Mouse (Mus musculus) heart, embryonic 11.5 days (tissue): Measurements from ENCODE around the gene Hyls1. TPM values are rescaled to one million over a fixed set of nuclear protein-coding genes. Genes with fewer than 3 reads are reported as not detected.

ENCODE experiments used
- ATAC-seq: fragments of 200-750 bp; cut with Nextera tagmentation; replicated peaks from 2 replicates; pipeline ENCODE4 v1.8.0; 2017; ENCODE audit warnings: moderate library complexity; ENCODE audit not compliant: insufficient number of reproducible peaks, low FRiP score, low TSS enrichment
- H3K27ac ChIP-seq: fragments of 300-500 bp; sonication (generic); 2 replicates; pipeline ENCODE4 v1.5.1; 2014; ENCODE audit warnings: mild to moderate bottlenecking, low read depth, low read length
- H3K27me3 ChIP-seq: fragments of 300-500 bp; sonication (generic); 2 replicates; pipeline ENCODE4 v1.6.1; 2014; ENCODE audit warnings: mild to moderate bottlenecking, low read length, mixed read lengths; ENCODE audit not compliant: control insufficient read depth, insufficient read depth
- H3K36me3 ChIP-seq: fragments of 300-500 bp; sonication (generic); 2 replicates; pipeline ENCODE4 v1.6.1; 2014; ENCODE audit warnings: mild to moderate bottlenecking, low read length, moderate library complexity, mixed read lengths; ENCODE audit not compliant: control insufficient read depth, insufficient read depth
- H3K4me1 ChIP-seq: fragments of 300-500 bp; sonication (generic); 2 replicates; pipeline ENCODE4 v1.6.1; 2014; ENCODE audit warnings: low read length; ENCODE audit not compliant: control insufficient read depth, insufficient read depth
- H3K4me2 ChIP-seq: fragments of 300-500 bp; sonication (generic); 2 replicates; pipeline ENCODE4 v1.6.1; 2014; ENCODE audit warnings: mild to moderate bottlenecking, moderate library complexity
- H3K4me3 ChIP-seq: fragments of 300-500 bp; sonication (generic); 2 replicates; pipeline ENCODE4 v1.5.1; 2014; ENCODE audit warnings: low read depth, low read length
- H3K9ac ChIP-seq: fragments of 300-500 bp; sonication (generic); 2 replicates; pipeline ENCODE4 v1.6.1; 2014; ENCODE audit warnings: mild to moderate bottlenecking, low read depth, low read length, moderate library complexity
- H3K9me3 ChIP-seq: fragments of 300-500 bp; sonication (generic); replicated peaks from 2 replicates; pipeline ENCODE4 v1.6.1; 2016; ENCODE audit warnings: low read length; ENCODE audit not compliant: control insufficient read depth
- WGBS: fragments of 180-500 bp; shearing (Covaris S2); extraction: QIAGEN DNeasy Blood & Tissue Kit; methylation state at CpG from one replicate; pipeline ENCODE4 v1.1.7; 2014; ENCODE audit not compliant: insufficient replicate concordance; 5-methylcytosine and 5-hydroxymethylcytosine counted together
- polyA plus RNA-seq: library from polyadenylated mRNA; unstranded; fragments of >200 nt; fragmentation: Nextera tagmentation; extraction: Ambion mirVana; gene quantifications from 2 replicates; pipeline ENCODE4 v1.2.1, GENCODE M21; 2014

Gene Hyls1
- polyA plus RNA-seq, 1 experiment from 2014 or later: 15.4 TPM

- peaks cover 6% of the 10 kb centered on the region; the same call in 1 of the 2 replicates for H3K4me1 ChIP-seq
- H3K4me2 ChIP-seq: no peak overlapping the region
- H3K9ac ChIP-seq: no peak overlapping the region
- no peak overlapping the region for H3K27ac ChIP-seq
- H3K4me3 ChIP-seq: no peak overlapping the region
- WGBS: 79% methylated on average over 5 of the region's 5 CpGs
- no peaks in the 10 kb centered on the region for H3K27me3 ChIP-seq
- ATAC-seq: no peak
- H3K36me3 ChIP-seq: no peaks in the 10 kb centered on the region
- H3K9me3 ChIP-seq: no peaks in the 10 kb centered on the region
These were observed 29.2 kb downstream of the Hyls1 start for GRCm38 (mm10) chr9:35541024-35541423.

- no peak overlapping the region for H3K9ac ChIP-seq
- 76% methylated on average over 13 of the region's 13 CpGs for WGBS
These were observed 31.0 kb downstream of the Hyls1 start for GRCm38 (mm10) chr9:35539001-35539750.

GRCm38 (mm10) chr9:35535876-35536275 lies 34.3 kb downstream of the Hyls1 start:
- 69% methylated on average over 4 of the region's 4 CpGs for whole genome bisulfite sequencing
- Histone ChIP-seq H3K27ac (no peak overlapping the region), H3K9me3 (no peaks in the 10 kb centered on the region), H3K9ac (no peak overlapping the region), H3K4me2 (no peak overlapping the region), H3K27me3 (no peaks in the 10 kb centered on the region), H3K4me1 (peaks cover 6% of the 10 kb centered on the region; the same call in 1 of the 2 replicates), H3K4me3 (no peak overlapping the region), H3K36me3 (no peaks in the 10 kb centered on the region)
- ATAC-seq: no peak

More at GRCm38 (mm10) chr9:35539001-35539750, 31.0 kb downstream of the Hyls1 start:
- H3K9me3 ChIP-seq: no peaks in the 10 kb centered on the region
- no peaks in the 10 kb centered on the region for H3K27me3 ChIP-seq
- no peak overlapping the region for H3K4me2 ChIP-seq
- no peak overlapping the region for H3K4me3 ChIP-seq
- ATAC-seq: no peak
- no peaks in the 10 kb centered on the region for H3K36me3 ChIP-seq
- peaks cover 6% of the 10 kb centered on the region; the same call in 1 of the 2 replicates for H3K4me1 ChIP-seq
- no peak overlapping the region for H3K27ac ChIP-seq

GRCm38 (mm10) chr9:35535110-35535509 lies 35.1 kb downstream of the Hyls1 start:
- H3K9me3 ChIP-seq: no peaks in the 10 kb centered on the region
- no peak overlapping the region for H3K4me3 ChIP-seq
- H3K4me1 ChIP-seq: peaks cover 6% of the 10 kb centered on the region; the same call in 1 of the 2 replicates
- peak; percentile 22; the same call in 1 of the 2 replicates for ATAC-seq
- H3K27ac ChIP-seq: no peak overlapping the region
- H3K4me2 ChIP-seq: no peak overlapping the region
- 7% methylated on average over 2 of the region's 2 CpGs for WGBS
- H3K36me3 ChIP-seq: no peaks in the 10 kb centered on the region
- no peak overlapping the region for H3K9ac ChIP-seq
- H3K27me3 ChIP-seq: no peaks in the 10 kb centered on the region

DNA sequence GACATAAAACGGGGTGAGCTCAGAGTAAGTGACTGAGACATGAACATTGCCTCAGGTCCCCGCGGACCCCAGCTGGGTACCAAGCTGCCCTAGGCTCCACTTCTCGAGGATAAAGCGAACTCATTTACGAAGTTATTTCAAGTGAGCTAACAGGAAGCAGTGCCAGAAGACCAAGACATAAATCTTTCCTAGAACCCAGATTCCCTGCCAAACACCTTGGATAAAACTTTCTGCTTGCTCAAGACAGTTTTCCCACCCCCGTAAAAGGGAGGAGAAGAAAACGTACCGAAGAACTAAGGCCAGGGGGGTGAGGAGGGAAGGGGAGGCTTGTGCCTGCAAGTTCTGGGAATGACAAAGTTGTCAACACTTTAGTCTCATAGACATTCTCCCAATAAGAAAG lies 36.9 kb downstream of the Hyls1 start:
- Histone ChIP-seq H3K27me3 (no peaks in the 10 kb centered on the region), H3K9ac (no peak overlapping the region), H3K4me1 (peaks cover 8% of the 10 kb centered on the region; the same call in 1 of the 2 replicates), H3K4me3 (no peak overlapping the region), H3K9me3 (no peaks in the 10 kb centered on the region), H3K36me3 (no peaks in the 10 kb centered on the region), H3K4me2 (no peak overlapping the region), H3K27ac (no peak overlapping the region)
- WGBS: 64% methylated on average over 9 of the region's 9 CpGs
- ATAC-seq: no peak

- Histone ChIP-seq H3K4me1 (peaks cover 3% of the 10 kb centered on the region; the same call in 1 of the 2 replicates), H3K4me3 (no peak overlapping the region), H3K27me3 (no peaks in the 10 kb centered on the region), H3K9ac (no peak overlapping the region), H3K36me3 (no peaks in the 10 kb centered on the region), H3K27ac (no peak overlapping the region), H3K9me3 (no peaks in the 10 kb centered on the region), H3K4me2 (no peak overlapping the region)
- 20% methylated on average over 1 of the region's 1 CpGs for WGBS
- ATAC-seq: no peak
These were observed 40.4 kb downstream of the Hyls1 start for GRCm38 (mm10) chr9:35529796-35530195.

DNA sequence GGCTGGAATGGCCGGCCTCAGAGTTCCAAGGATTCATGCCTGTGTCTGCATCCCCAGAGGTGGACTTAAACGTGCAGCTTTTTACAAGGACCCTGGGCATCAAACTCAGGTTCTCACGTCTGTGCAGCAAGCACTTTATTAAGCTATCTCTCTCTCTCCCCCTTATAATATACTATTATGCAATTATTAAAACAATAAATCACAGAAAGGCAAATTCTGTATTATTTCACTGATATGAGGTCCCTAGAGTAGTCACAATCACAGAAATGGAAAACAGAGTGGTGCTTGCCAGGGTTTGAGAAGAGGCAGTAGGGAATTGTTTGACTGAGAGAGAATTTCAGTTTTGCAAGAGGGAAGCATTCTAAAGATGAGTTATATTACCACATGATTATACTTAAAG lies 41.1 kb downstream of the Hyls1 start:
- H3K36me3 ChIP-seq: no peaks in the 10 kb centered on the region
- ATAC-seq: no peak
- H3K27ac ChIP-seq: no peak overlapping the region
- H3K4me1 ChIP-seq: peaks cover 3% of the 10 kb centered on the region; the same call in 1 of the 2 replicates
- H3K27me3 ChIP-seq: no peaks in the 10 kb centered on the region
- H3K9me3 ChIP-seq: no peaks in the 10 kb centered on the region
- no peak overlapping the region for H3K4me2 ChIP-seq
- 51% methylated on average over 3 of the region's 3 CpGs for WGBS
- no peak overlapping the region for H3K4me3 ChIP-seq
- no peak overlapping the region for H3K9ac ChIP-seq

- Histone ChIP-seq H3K9me3 (no peaks in the 10 kb centered on the region), H3K4me2 (no peak overlapping the region), H3K9ac (no peak overlapping the region), H3K4me1 (no peaks in the 10 kb centered on the region), H3K4me3 (no peak overlapping the region), H3K27me3 (no peaks in the 10 kb centered on the region), H3K36me3 (no peaks in the 10 kb centered on the region), H3K27ac (no peak overlapping the region)
- 21% methylated on average over 7 of the region's 7 CpGs for WGBS
- ATAC-seq: peak; percentile 72; the same call in 1 of the 2 replicates
These were observed 46.2 kb downstream of the Hyls1 start for GRCm38 (mm10) chr9:35523941-35524411.
